Mouse (Mus musculus) gonadal fat pad, adult 2 months (tissue): ENCODE data around the gene Zfp324. TPM values are rescaled to one million over a fixed set of nuclear protein-coding genes. Genes with fewer than 3 reads are reported as not detected.

Experiments
- DNase-seq: peaks from one replicate; pipeline ENCODE4 v3.0.0-alpha.2; 2012; ENCODE audit warnings: low read depth
- polyA plus RNA-seq: library from polyadenylated mRNA; depleted of rRNA; stranded (reverse); fragments of >200 nt; gene quantifications from 2 replicates; pipeline ENCODE4 v1.2.3, GENCODE M21; 2012; rRNA removed

Zfp324 gene
- polyA plus RNA-seq, 1 experiment: 10.3 TPM

DNA sequence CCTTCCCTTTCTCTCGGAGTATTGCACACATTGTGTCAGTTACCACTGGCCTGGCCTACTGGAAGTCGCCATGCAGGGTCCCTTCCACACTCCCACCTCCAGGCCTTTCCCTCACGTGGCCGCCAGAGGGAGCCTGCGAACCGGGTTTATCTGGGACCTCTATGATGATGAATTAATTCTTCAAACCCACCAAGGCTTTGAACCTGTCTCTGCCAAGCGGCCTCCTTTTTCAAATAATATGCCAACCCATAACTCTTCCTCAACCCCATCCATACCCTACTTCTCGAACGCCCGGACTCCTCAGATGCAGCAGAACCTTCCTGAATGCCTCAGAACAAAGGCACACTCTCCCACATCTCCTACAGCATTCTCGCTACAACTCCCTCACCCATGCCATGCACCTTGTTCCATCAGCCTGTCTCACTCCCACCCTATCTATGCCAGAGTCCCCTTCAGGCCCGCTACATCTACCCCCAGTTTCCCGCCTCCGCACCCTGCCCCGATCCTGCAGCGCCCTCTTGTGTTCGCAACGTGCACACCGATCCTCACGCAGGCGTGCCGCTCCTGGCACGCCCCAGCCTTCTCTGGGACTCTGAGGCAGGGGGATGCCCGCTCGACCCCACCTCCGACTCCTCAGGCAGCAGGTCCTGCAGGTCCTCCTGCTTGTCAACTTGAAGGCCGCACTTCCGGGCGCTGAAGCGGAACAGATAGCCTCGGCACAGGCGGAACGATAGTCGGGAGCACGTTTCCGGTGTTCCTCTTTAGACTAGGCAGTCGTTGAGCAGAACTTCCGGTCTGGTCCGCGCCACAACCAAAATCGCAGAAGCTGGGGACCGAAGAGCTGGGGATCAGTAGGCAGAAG is 43.7 kb downstream of the Zfp324 start:
- DNase-seq: no peak

DNA sequence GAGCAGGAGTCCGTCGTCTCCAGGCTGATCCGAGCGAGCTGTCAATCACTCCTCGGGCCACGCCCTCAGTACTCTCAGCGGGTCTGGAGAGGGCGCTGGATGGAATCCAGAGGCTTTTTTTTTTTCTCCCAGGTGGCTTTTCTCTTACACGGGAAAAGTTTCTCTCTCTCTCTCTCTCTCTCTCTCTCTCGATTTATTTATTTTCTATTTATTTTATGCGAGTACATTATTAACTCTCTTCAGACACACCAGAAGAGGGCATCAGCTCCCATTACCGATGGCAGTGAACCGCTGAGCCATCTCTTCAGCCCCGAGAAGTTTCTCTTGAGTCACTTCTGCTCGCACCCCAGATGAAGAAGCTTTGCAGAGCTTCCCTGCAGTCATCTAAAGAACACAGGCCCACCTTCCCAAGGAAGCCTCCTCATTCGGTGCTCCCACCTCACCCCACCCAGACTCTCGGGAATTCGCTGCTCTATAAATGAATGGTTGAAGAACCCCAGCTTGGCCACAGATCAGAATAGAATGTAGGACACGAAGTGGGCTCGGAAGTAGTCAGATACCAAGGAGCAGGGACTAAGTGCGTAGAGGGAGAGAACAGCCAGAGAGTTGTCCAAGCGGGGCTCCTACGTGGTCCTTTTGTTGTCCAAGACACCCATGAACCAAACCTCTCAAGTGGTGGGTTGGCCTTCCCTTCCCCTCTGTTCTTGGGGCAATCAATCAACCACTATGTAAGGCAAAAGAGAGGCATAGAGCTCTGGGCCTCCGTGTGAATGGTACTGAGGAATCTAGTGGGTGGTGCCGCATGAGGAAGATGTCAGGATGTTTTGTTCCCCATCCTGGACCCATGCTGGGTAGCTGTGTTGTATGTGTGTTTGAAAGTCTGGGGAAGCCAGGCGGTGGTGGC is 44.6 kb downstream of the Zfp324 start, which contains the start of gene Zbtb45:
Gene Zbtb45 (minus strand): TSS at position 30 of the 904 bp plus-strand sequence.
- no peak for DNase-seq

DNA sequence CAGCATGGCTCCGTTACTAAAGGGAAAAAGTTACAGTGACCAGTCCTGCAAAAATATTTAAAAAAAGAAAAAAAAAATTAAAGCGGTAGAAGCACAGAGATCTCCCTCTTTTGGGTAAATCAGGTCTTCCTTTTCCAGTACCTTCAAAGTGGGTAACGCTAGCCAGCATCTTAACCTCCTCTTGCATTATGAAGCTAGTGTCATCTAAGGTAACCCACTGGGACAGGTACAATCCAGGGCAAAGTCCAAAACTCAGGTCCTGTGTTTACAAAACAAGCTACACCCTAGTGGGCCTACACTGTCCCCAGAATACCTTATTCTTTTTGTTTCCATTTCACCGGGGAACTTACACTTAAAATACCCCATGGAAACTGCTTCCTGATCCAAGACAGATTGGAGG is 48.0 kb downstream of the Zfp324 start:
- DNase-seq: no peak

DNA sequence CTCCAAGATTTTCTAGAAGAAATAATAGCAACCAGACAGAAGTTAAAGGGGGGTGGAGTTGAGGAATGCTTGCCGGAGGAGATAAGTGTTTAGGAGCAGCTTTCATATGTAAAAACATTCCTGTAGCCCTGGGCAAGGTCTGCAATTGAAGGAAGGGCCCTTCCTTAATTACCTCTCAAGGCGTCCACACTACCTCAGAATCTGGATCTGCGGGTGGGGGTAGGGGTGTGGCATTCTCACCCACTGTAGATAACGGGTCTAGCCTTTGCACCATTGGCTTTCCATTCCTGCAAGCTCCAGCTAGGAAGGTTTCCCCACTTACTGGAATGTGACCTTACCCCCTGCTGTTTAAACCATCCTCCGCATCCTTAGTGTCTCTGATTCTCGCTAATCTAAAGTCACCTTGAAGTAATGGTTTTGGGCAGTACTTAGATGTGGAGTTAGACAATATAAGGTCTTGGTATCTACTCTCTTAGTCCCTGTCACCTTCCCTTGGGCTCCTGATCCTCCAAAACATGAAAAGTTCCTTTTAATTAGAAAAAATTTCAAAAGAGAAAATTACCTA is 48.7 kb downstream of the Zfp324 start:
- no peak for DNase-seq

GRCm38 (mm10) chr7:13015217-13015616 is 49.6 kb downstream of the Zfp324 start:
- no peak for DNase-seq

DNA sequence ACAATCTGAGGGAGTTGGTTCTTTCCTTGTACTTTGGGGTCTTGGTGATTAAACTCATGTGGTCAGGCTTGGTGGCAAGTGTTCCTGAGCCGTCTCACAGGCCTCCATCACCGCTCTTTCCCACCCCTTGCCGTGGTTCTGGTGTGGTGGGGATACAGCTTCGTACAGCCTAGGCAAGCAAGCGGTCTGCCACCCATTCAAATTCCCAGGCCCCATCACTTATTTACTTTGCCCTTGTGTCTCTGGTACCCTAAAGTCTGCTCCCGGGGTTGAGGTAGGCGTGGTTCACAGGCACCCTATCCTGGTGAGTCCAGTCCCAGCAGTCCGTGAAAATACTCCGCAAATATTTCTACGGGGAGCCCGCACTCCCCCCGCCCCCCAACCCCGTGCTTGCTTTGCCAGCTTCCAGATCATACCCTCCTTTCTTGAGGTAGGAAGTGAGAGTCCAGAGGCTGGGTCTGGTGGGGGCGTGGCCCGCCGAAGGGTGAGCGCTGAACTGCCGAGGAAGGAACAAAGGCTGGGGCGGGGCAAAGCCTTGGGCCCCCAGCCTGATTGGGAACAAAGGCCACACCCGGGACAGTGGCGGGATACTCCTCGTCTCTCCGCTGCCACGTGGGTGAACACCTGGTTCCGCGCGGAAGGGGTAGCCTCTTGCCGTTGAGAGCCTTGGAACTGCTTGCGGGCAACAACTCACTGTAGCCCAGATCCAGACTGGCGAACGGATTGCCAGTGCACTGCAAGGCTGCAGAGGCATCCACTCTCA is 57.3 kb downstream of the Zfp324 start:
- DNase-seq: no peak

Other genes starting within 250 kb of the Zfp324 start
- gene Vmn2r56, start 230.8 kb upstream of the Zfp324 start, polyA plus RNA-seq: not detected in 2 replicates
- gene Zscan18, start 162.2 kb upstream of the Zfp324 start, polyA plus RNA-seq: 3.1 and 5.1 TPM in 2 replicates
- 2.2 and 2.8 TPM in 2 replicates for gene Zfp329, start 147.0 kb upstream of the Zfp324 start, polyA plus RNA-seq
- gene Zfp110, start 131.1 kb upstream of the Zfp324 start, polyA plus RNA-seq: 15.5 and 16.2 TPM in 2 replicates
- gene Zfp128, start 84.7 kb upstream of the Zfp324 start, polyA plus RNA-seq: 1.4 and 1.5 TPM in 2 replicates
- 11.1 and 13.1 TPM in 2 replicates for gene Zscan22, start 68.0 kb upstream of the Zfp324 start, polyA plus RNA-seq
- gene Rps5, start 43.5 kb upstream of the Zfp324 start, polyA plus RNA-seq: 2,418 and 2,737 TPM in 2 replicates
- 1.7 and 3.1 TPM in 2 replicates for gene Rnf225, start 38.4 kb upstream of the Zfp324 start, polyA plus RNA-seq
- gene Zfp446, start 12.0 kb downstream of the Zfp324 start, polyA plus RNA-seq: 7.0 and 8.1 TPM in 2 replicates
- gene Slc27a5, start 32.4 kb downstream of the Zfp324 start, polyA plus RNA-seq: 0.19 and 0.51 TPM in 2 replicates
- gene Trim28, start 33.3 kb downstream of the Zfp324 start, polyA plus RNA-seq: 214 and 282 TPM in 2 replicates
- gene Zbtb45, start 44.2 kb downstream of the Zfp324 start, polyA plus RNA-seq: 12.7 and 17.3 TPM in 2 replicates
- 116 and 142 TPM in 2 replicates for gene Chmp2a, start 69.0 kb downstream of the Zfp324 start, polyA plus RNA-seq
- 187 and 192 TPM in 2 replicates for gene Ube2m, start 72.4 kb downstream of the Zfp324 start, polyA plus RNA-seq
- gene Mzf1, start 88.9 kb downstream of the Zfp324 start, polyA plus RNA-seq: 3.6 and 3.7 TPM in 2 replicates
- gene Vmn1r85, start 129.3 kb downstream of the Zfp324 start, polyA plus RNA-seq: not detected in 2 replicates
- not detected in 2 replicates for gene Vmn1r86, start 154.1 kb downstream of the Zfp324 start, polyA plus RNA-seq
- gene Vmn1r87, start 174.3 kb downstream of the Zfp324 start, polyA plus RNA-seq: not detected in 2 replicates
- not detected in 2 replicates for gene Vmn1r88, start 193.7 kb downstream of the Zfp324 start, polyA plus RNA-seq
- not detected in 2 replicates for gene Vmn1r89, start 247.2 kb downstream of the Zfp324 start, polyA plus RNA-seq